Mouse (Mus musculus) CH12.LX (cell line): ENCODE results near the gene Rasgef1c. TPM values are rescaled to one million over a fixed set of nuclear protein-coding genes. Genes with fewer than 3 reads are reported as not detected.
A peak's percentile ranks its signal among the peaks of the same experiment; 100 is the strongest.

Experiments
- DNase-seq: peaks from one replicate; pipeline ENCODE4 v3.0.0-alpha.2; 2013; ENCODE audit errors: extremely low read depth
- H3K27ac ChIP-seq: 2 replicates; pipeline ENCODE4 v1.5.1; 2012; ENCODE audit warnings: low read depth, mild to moderate bottlenecking, control low read depth, moderate library complexity; ENCODE audit not compliant: insufficient read depth
- H3K27me3 ChIP-seq: replicated peaks from 2 replicates; pipeline ENCODE3; 2012; ENCODE audit warnings: inconsistent platforms
- H3K36me3 ChIP-seq, 2 experiments: replicated peaks in 1 of 2; 2 replicates each; pipeline versions ENCODE3 to v1.6.1; 2012; ENCODE audit warnings: inconsistent platforms in 1 of 2, low read length in 1 of 2, mild to moderate bottlenecking in 1 of 2, mixed read lengths in 1 of 2, moderate library complexity in 1 of 2; ENCODE audit not compliant: control insufficient read depth in 1 of 2, insufficient read depth in 1 of 2
- H3K4me1 ChIP-seq, 2 experiments: 2 replicates each; pipeline ENCODE4 v1.6.1; 2012; ENCODE audit warnings: inconsistent platforms in 1 of 2, moderate library complexity in 1 of 2; ENCODE audit not compliant: insufficient read depth in 2 of 2, control insufficient read depth in 1 of 2
- H3K4me2 ChIP-seq: 2 replicates; pipeline ENCODE4 v1.6.1; 2012; ENCODE audit warnings: low read depth, mild to moderate bottlenecking, control low read depth; ENCODE audit not compliant: poor library complexity, insufficient read depth, severe bottlenecking
- H3K4me3 ChIP-seq, 3 experiments: fragments of 150-350 bp in 1 of 3; sonication (generic) in 1 of 3; replicated peaks in 1 of 3; 2 replicates each; pipeline versions ENCODE3 to v1.5.1; 2011 to 2012; ENCODE audit warnings: low read depth in 2 of 3, low read length in 2 of 3, mild to moderate bottlenecking in 2 of 3, moderate library complexity in 2 of 3, control low read depth in 1 of 3, improper control_type of control experiment in 1 of 3, inconsistent platforms in 1 of 3, mixed read lengths in 1 of 3; ENCODE audit not compliant: poor library complexity in 1 of 3
- H3K79me2 ChIP-seq: replicated peaks from 2 replicates; pipeline ENCODE4 v1.6.1; 2012; ENCODE audit warnings: mild to moderate bottlenecking, moderate library complexity; ENCODE audit not compliant: control insufficient read depth, poor library complexity, insufficient read depth, severe bottlenecking; ENCODE audit errors: extremely low read depth
- H3K9ac ChIP-seq: 2 replicates; pipeline ENCODE4 v1.6.1; 2012; ENCODE audit warnings: low read depth, mild to moderate bottlenecking, control low read depth, moderate library complexity; ENCODE audit not compliant: insufficient read depth
- H3K9me3 ChIP-seq: replicated peaks from 2 replicates; pipeline ENCODE3; 2012; ENCODE audit warnings: low read length, inconsistent platforms, mixed read lengths
- BHLHE40 ChIP-seq: IDR thresholded peaks from 2 replicates; pipeline ENCODE4 v1.6.1; 2011; ENCODE audit warnings: mild to moderate bottlenecking, low read depth, low read length, improper control_type of control experiment
- CTCF ChIP-seq, 2 experiments: IDR thresholded peaks in 1 of 2; conservative IDR thresholded peaks in 1 of 2; 2 replicates each; pipeline ENCODE4 v1.5.1; 2011 to 2012; ENCODE audit warnings: low read depth in 2 of 2, low read length in 2 of 2, improper control_type of control experiment in 1 of 2, inconsistent platforms in 1 of 2, mild to moderate bottlenecking in 1 of 2, moderate library complexity in 1 of 2
- MAFK ChIP-seq: IDR thresholded peaks from 2 replicates; pipeline ENCODE4 v1.6.1; 2011; ENCODE audit warnings: low read length, improper control_type of control experiment; ENCODE audit not compliant: insufficient replicate concordance
- MAZ ChIP-seq: IDR thresholded peaks from 2 replicates; pipeline ENCODE4 v1.6.1; 2012; ENCODE audit warnings: low read depth, mild to moderate bottlenecking, inconsistent platforms, low read length, improper control_type of control experiment, moderate library complexity
- POLR2A ChIP-seq: IDR thresholded peaks from 2 replicates; pipeline ENCODE4 v1.6.1; 2011; ENCODE audit warnings: low read depth, mild to moderate bottlenecking, improper control_type of control experiment, low read length
- POLR2AphosphoS2 ChIP-seq: IDR thresholded peaks from 2 replicates; pipeline ENCODE4 v1.6.1; 2011; ENCODE audit warnings: low read depth, low read length, improper control_type of control experiment
- RCOR1 ChIP-seq: conservative IDR thresholded peaks from 2 replicates; pipeline ENCODE4 v1.6.1; 2012; ENCODE audit warnings: low read depth, mild to moderate bottlenecking, inconsistent platforms, low read length, improper control_type of control experiment
- SIN3A ChIP-seq: IDR thresholded peaks from 2 replicates; pipeline ENCODE4 v1.6.1; 2012; ENCODE audit warnings: low read length, improper control_type of control experiment, inconsistent platforms
- SMC3 ChIP-seq: IDR thresholded peaks from 2 replicates; pipeline ENCODE4 v1.6.1; 2011; ENCODE audit warnings: low read depth, low read length, improper control_type of control experiment
- UBTF ChIP-seq: IDR thresholded peaks from 2 replicates; pipeline ENCODE4 v1.6.1; 2012; ENCODE audit warnings: low read depth, mild to moderate bottlenecking, inconsistent platforms, low read length, improper control_type of control experiment, moderate library complexity
- USF1 ChIP-seq: IDR thresholded peaks from 2 replicates; pipeline ENCODE4 v1.6.1; 2014; ENCODE audit warnings: low read depth, mild to moderate bottlenecking, inconsistent platforms, low read length, improper control_type of control experiment
- USF2 ChIP-seq: conservative IDR thresholded peaks from 2 replicates; pipeline ENCODE4 v1.6.1; 2011; ENCODE audit warnings: low read depth, low read length, improper control_type of control experiment
- ZKSCAN1 ChIP-seq: IDR thresholded peaks from 2 replicates; pipeline ENCODE4 v1.6.1; 2012; ENCODE audit warnings: low read depth, inconsistent platforms, low read length, improper control_type of control experiment, borderline replicate concordance
- ZNF384 ChIP-seq: IDR thresholded peaks from 2 replicates; pipeline ENCODE4 v1.6.1; 2012; ENCODE audit warnings: low read depth, low read length, improper control_type of control experiment, inconsistent platforms
- dilution Hi-C: fragments of 300-500 bp; cut with MboI; formaldehyde crosslinking; loops from 2 replicates; pipeline ENCODE4 v1.14.3; 2020; ENCODE audit warnings: low sequenced_read_pairs; ENCODE audit not compliant: extremely low pct_unique_long_range_greater_than_20kb, extremely low pct_ligation_motif_present
- in situ Hi-C: fragments of 300-500 bp; cut with MboI; formaldehyde crosslinking; loops from 3 replicates; pipeline ENCODE4 v1.14.3; 2019; ENCODE audit warnings: low sequenced_read_pairs, low pct_ligation_motif_present, low pct_unique_long_range_greater_than_20kb, mixed read lengths
- polyA plus RNA-seq: library from polyadenylated mRNA; unstranded; fragments of >175 nt; gene quantifications from 2 replicates; pipeline ENCODE4 v1.2.1, GENCODE M21; 2012; ENCODE audit warnings: low read depth; ENCODE audit not compliant: insufficient read length
- total RNA-seq, 2 experiments: library from RNA; depleted of rRNA; stranded (reverse); fragments of 300-350 nt in 1 of 2; fragments of >200 nt in 1 of 2; gene quantifications; 2 replicates each; pipeline ENCODE4 v1.2.3; 2012 to 2014

The Rasgef1c gene
- total and polyA plus RNA-seq, 3 experiments: not detected

GRCm38 (mm10) chr11:49978935-49979334 lies 77.3 kb downstream of the Rasgef1c start:
- Histone ChIP-seq H3K27ac (peak overlapping the region; percentile 16; the same call in 1 of the 2 replicates), H3K9me3 (peaks cover 4% of the 10 kb centered on the region), H3K4me2 (no peak overlapping the region), H3K4me1 (peaks cover 34 to 63% of the 10 kb centered on the region in 2 experiments), H3K27me3 (no peaks in the 10 kb centered on the region), H3K36me3 (no peaks in the 10 kb centered on the region), H3K4me3 (peak overlapping the region in 1 of 3 experiments; percentile 57), H3K9ac (no peak overlapping the region), H3K79me2 (no peaks in the 10 kb centered on the region)
- TF ChIP-seq BHLHE40 (no peak), POLR2AphosphoS2 (no peak), SIN3A (no peak), MAZ (no peak)
- no peak for DNase-seq
- dilution Hi-C loops (no loop called here), in situ Hi-C loops (no loop called here)

- Histone ChIP-seq H3K4me3 (no peak overlapping the region), H3K9ac (no peak overlapping the region), H3K79me2 (no peaks in the 10 kb centered on the region), H3K4me2 (no peak overlapping the region), H3K27ac (no peak overlapping the region), H3K4me1 (peaks cover 34 to 63% of the 10 kb centered on the region in 2 experiments), H3K36me3 (no peaks in the 10 kb centered on the region), H3K9me3 (no peaks in the 10 kb centered on the region), H3K27me3 (no peaks in the 10 kb centered on the region)
- in situ Hi-C loops (loop anchor here (5.0 to 10.0 kb wide), 2 partner anchors 152 to 244 kb away; partner anchors contain the start of gene Tbc1d9b), dilution Hi-C loops (no loop called here)
- TF ChIP-seq POLR2A (no peak), SMC3 (no peak), MAFK (no peak), USF2 (no peak), ZKSCAN1 (no peak), UBTF (no peak), CTCF (conservative IDR thresholded peaks at IDR 0.05 in 1 of 2, IDR thresholded peaks at IDR 0.05 in 1 of 2; ENCODE audit: low read depth in 2 of 2, low read length in 2 of 2) (no peak), USF1 (no peak), ZNF384 (no peak), RCOR1 (no peak)
- no peak for DNase-seq
Measured at GRCm38 (mm10) chr11:49980681-49981235, 79.1 kb downstream of the Rasgef1c start.
